Mouse (Mus musculus): ENCODE measurements around the gene Ugt1a6b. TPM values are rescaled to one million over a fixed set of nuclear protein-coding genes. Genes with fewer than 3 reads are reported as not detected.

The Ugt1a6b gene
- polyA plus RNA-seq, 1 experiment from 2014 or later, result 0.17 TPM

- WGBS, result 57% methylated on average over 2 of the region's 2 CpGs
- H3K4me3 ChIP-seq, result no peak overlapping the region
- no peak for ATAC-seq (ENCODE audit: insufficient number of reproducible peaks, insufficient read depth, low FRiP score, low TSS enrichment, low read depth)
- H3K4me1 ChIP-seq, result no peaks in the 10 kb centered on the region
- H3K9ac ChIP-seq, result no peak overlapping the region
- H3K4me2 ChIP-seq, result no peak overlapping the region
- no peaks in the 10 kb centered on the region for H3K36me3 ChIP-seq
- H3K9me3 ChIP-seq, result peaks cover 71% of the 10 kb centered on the region
- H3K27ac ChIP-seq, result no peak overlapping the region
- no peaks in the 10 kb centered on the region for H3K27me3 ChIP-seq
Observed at GRCm38 (mm10) chr1:88227482-88227881, 124.4 kb downstream of the Ugt1a6b start.

DNA sequence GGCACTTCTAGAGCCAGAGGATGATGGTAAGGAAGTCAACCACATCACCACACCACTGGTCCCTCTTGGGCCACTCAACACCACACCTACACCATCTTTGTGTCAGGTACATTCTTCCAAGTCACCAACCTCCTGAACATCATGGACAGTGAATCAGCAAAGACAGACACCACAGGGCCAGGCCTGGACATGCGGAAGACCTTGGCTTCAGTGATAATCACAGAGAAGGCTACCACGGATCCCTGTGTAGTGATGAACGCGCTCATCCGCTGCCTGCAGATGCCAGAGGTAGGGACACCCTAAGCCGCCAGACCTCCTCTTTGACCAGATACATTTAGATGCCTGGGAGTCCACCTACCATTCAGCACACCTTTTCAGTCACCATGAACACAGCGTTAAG, 125.1 kb downstream of the Ugt1a6b start:
- Histone ChIP-seq H3K27ac (no peak overlapping the region), H3K27me3 (no peaks in the 10 kb centered on the region), H3K4me1 (no peaks in the 10 kb centered on the region), H3K4me3 (no peak overlapping the region), H3K9ac (no peak overlapping the region), H3K36me3 (no peaks in the 10 kb centered on the region), H3K4me2 (no peak overlapping the region), H3K9me3 (peaks cover 77% of the 10 kb centered on the region)
- WGBS, result 67% methylated on average over 7 of the region's 7 CpGs
- peak; percentile 1; the same call in 1 of the 2 replicates for ATAC-seq (ENCODE audit: insufficient number of reproducible peaks, insufficient read depth, low FRiP score, low TSS enrichment, low read depth)

DNA sequence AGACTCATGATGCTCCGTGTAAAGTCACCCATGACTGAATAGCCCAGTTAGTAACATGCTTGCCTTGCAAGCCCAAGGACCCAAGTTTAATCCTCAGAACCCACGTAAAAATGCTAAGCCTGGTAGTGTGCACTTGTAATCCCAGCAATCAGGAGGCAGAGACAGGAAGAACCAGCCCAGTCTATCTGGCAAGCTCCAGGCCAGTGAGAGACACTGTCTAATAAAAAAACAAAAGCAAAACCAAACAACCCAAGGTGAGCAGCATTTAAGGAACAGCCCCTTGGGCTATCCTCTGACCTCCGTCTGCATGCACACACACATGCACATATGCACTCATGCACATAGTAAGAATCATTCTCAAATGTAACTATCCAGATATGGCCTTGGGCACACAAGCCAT, 126.5 kb downstream of the Ugt1a6b start:
- H3K4me1 ChIP-seq, result no peaks in the 10 kb centered on the region

GRCm38 (mm10) chr1:88229986-88230385, 126.9 kb downstream of the Ugt1a6b start:
- Histone ChIP-seq H3K9ac (no peak overlapping the region), H3K4me2 (no peak overlapping the region), H3K4me1 (no peaks in the 10 kb centered on the region), H3K27me3 (no peaks in the 10 kb centered on the region), H3K36me3 (no peaks in the 10 kb centered on the region), H3K9me3 (peaks cover 96% of the 10 kb centered on the region), H3K27ac (no peak overlapping the region), H3K4me3 (no peak overlapping the region)
- ATAC-seq (ENCODE audit: insufficient number of reproducible peaks, insufficient read depth, low FRiP score, low TSS enrichment, low read depth), result no peak
- WGBS, result 83% methylated on average over 5 of the region's 5 CpGs

More for the DNA sequence above, 126.5 kb downstream of the Ugt1a6b start:
- WGBS, result 73% methylated on average over 3 of the region's 3 CpGs
- no peak for ATAC-seq (ENCODE audit: insufficient number of reproducible peaks, insufficient read depth, low FRiP score, low TSS enrichment, low read depth)
- peaks cover 91% of the 10 kb centered on the region for H3K9me3 ChIP-seq
- H3K4me2 ChIP-seq, result no peak overlapping the region
- H3K36me3 ChIP-seq, result no peaks in the 10 kb centered on the region
- H3K27me3 ChIP-seq, result no peaks in the 10 kb centered on the region
- no peak overlapping the region for H3K4me3 ChIP-seq
- H3K9ac ChIP-seq, result no peak overlapping the region
- no peak overlapping the region for H3K27ac ChIP-seq

DNA sequence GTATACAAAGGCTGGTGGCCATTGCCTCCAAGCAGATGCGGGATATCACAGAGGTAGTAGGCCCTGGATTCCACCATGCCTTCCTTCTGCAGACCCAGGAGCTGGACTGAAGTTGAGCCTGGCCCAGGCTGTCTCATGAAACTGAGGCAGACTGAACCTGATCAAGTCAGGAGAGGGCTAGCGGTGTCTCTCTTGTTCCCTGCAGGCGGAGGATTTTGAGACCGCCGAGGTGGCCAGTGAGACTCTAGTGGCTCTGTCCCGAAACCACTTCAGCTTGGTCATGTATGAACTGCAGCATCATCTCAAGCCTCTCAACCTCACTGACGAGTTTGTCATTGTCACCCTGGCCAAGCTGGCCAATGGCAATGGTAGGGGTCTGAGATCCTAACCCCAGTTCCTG, 127.4 kb downstream of the Ugt1a6b start:
- 71% methylated on average over 7 of the region's 7 CpGs for WGBS

DNA sequence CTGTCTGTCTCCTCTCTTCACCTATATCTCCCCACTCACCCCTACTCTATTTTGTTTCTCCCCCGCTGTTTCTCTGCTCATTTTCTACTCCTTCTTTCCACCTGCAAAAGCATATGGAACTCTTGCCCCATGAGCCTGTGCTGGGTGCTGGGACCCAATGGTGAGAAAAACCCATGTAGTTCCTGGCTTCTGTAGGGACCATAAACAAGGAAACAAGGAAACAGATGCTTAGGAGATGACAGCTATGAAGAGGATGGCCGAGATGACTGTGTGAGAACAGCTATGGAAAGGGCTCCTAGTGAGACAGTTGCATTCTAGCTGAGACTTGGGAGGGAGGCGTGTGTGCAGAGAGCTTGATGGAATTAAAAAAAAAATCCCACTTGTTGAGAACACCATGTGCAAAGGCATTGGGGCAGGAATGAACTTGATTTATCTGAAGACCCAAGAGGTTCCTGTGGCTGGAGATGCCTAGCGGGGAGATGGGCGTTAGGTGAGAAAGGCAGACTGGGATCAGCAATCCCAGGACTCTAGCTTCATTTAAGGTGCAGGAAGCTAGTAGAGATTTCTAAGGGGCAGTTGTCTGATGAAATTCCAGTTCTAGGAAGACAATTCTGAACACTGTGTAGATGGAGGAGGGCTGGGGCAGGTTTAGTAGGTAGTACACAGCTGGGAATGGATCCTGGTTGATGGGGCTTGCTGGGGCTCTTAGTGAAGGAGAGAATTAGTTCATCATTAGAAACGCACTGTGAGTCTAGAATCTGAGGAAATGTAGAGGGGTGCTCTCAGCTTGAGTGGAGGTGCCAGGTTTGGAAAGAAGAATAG, 128.1 kb downstream of the Ugt1a6b start:
- H3K4me3 ChIP-seq, result no peak overlapping the region
- WGBS, result 72% methylated on average over 6 of the region's 6 CpGs
- ATAC-seq (ENCODE audit: insufficient number of reproducible peaks, insufficient read depth, low FRiP score, low TSS enrichment, low read depth), result no peak
- peaks cover 98% of the 10 kb centered on the region for H3K9me3 ChIP-seq
- no peak overlapping the region for H3K4me2 ChIP-seq
- H3K4me1 ChIP-seq, result no peaks in the 10 kb centered on the region
- no peaks in the 10 kb centered on the region for H3K27me3 ChIP-seq
- no peaks in the 10 kb centered on the region for H3K36me3 ChIP-seq
- H3K9ac ChIP-seq, result no peak overlapping the region
- no peak overlapping the region for H3K27ac ChIP-seq

More for the DNA sequence above, 127.4 kb downstream of the Ugt1a6b start:
- no peak overlapping the region for H3K9ac ChIP-seq
- H3K27ac ChIP-seq, result no peak overlapping the region
- H3K4me2 ChIP-seq, result no peak overlapping the region
- H3K4me1 ChIP-seq, result no peaks in the 10 kb centered on the region
- peaks cover 98% of the 10 kb centered on the region for H3K9me3 ChIP-seq
- no peaks in the 10 kb centered on the region for H3K27me3 ChIP-seq
- H3K4me3 ChIP-seq, result no peak overlapping the region
- ATAC-seq (ENCODE audit: insufficient number of reproducible peaks, insufficient read depth, low FRiP score, low TSS enrichment, low read depth), result no peak
- no peaks in the 10 kb centered on the region for H3K36me3 ChIP-seq

DNA sequence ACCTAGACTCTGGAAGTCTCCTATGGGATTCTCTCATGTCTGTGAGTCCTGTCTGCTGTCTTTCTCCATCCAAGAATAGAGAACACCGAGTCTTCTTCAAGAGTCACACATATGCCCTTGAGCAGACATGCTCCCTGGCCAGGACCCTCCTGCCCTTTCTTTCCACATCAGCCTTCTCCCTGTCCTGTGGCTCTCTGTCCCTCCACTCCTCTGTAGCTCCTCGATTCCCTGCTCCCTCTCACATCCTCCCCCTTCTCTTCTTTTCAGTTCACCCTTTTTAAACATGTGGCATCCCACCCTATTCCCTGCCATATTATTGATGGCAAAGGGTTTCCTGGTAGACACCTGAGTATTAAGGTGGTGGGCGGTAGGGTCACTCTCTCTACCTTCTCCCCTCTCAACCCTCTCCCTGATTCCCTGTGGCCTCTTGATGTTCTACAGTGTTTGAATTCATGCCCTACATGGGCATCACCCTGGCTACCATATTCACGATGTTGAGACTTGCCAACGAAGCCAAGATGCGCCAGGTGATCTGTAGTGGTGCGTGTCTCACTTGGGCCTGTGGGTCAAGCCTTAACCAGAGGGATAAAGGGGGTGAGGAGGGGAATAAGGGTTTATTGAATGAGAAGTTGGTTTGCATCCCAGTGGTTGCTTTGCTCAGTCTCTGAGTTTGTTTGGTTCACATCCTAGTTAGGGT, 128.9 kb downstream of the Ugt1a6b start:
- Histone ChIP-seq H3K4me3 (no peak overlapping the region), H3K4me2 (no peak overlapping the region), H3K9me3 (peaks cover 95% of the 10 kb centered on the region), H3K27me3 (no peaks in the 10 kb centered on the region), H3K27ac (no peak overlapping the region), H3K4me1 (no peaks in the 10 kb centered on the region), H3K36me3 (no peaks in the 10 kb centered on the region), H3K9ac (no peak overlapping the region)
- WGBS, result 68% methylated on average over 7 of the region's 7 CpGs
- ATAC-seq (ENCODE audit: insufficient number of reproducible peaks, insufficient read depth, low FRiP score, low TSS enrichment, low read depth), result no peak

GRCm38 (mm10) chr1:88232664-88233380, 129.8 kb downstream of the Ugt1a6b start:
- H3K4me3 ChIP-seq, result no peak overlapping the region
- H3K9me3 ChIP-seq, result peaks cover 96% of the 10 kb centered on the region
- H3K27ac ChIP-seq, result no peak overlapping the region
- no peak for ATAC-seq (ENCODE audit: insufficient number of reproducible peaks, insufficient read depth, low FRiP score, low TSS enrichment, low read depth)
- 56% methylated on average over 3 of the region's 3 CpGs for WGBS
- no peak overlapping the region for H3K4me2 ChIP-seq
- no peaks in the 10 kb centered on the region for H3K27me3 ChIP-seq
- H3K36me3 ChIP-seq, result no peaks in the 10 kb centered on the region
- H3K4me1 ChIP-seq, result no peaks in the 10 kb centered on the region
- no peak overlapping the region for H3K9ac ChIP-seq

- WGBS, result 67% methylated on average over 14 of the region's 14 CpGs
- ATAC-seq (ENCODE audit: insufficient number of reproducible peaks, insufficient read depth, low FRiP score, low TSS enrichment, low read depth), result no peak
- Histone ChIP-seq H3K27ac (no peak overlapping the region), H3K4me1 (no peaks in the 10 kb centered on the region), H3K27me3 (no peaks in the 10 kb centered on the region), H3K36me3 (no peaks in the 10 kb centered on the region), H3K4me2 (no peak overlapping the region), H3K4me3 (no peak overlapping the region), H3K9ac (no peak overlapping the region), H3K9me3 (peaks cover 95% of the 10 kb centered on the region)
Observed at GRCm38 (mm10) chr1:88233421-88234247, 130.6 kb downstream of the Ugt1a6b start.

DNA sequence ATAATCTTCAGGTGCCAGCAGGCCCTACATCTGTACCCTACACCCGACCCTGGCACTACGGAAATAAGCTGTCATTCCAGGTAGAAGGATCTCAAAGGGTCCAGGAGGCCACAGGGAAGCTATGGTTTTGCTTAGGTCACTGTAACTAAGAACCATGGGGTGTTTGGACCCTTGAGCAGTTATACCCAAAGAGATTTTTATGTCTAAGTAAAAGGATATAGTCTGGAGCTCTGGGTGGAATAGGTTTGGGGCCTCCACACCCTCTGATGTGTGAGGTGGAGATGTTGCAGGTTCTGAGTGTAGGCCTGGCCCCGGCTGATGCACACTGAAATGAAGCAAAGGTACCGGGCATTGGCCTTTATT, 131.2 kb downstream of the Ugt1a6b start:
- Histone ChIP-seq H3K9ac (no peak overlapping the region), H3K4me1 (no peaks in the 10 kb centered on the region), H3K36me3 (no peaks in the 10 kb centered on the region), H3K27me3 (no peaks in the 10 kb centered on the region), H3K4me3 (no peak overlapping the region), H3K4me2 (no peak overlapping the region), H3K27ac (no peak overlapping the region), H3K9me3 (peaks cover 95% of the 10 kb centered on the region)
- 64% methylated on average over 4 of the region's 4 CpGs for WGBS
- ATAC-seq (ENCODE audit: insufficient number of reproducible peaks, insufficient read depth, low FRiP score, low TSS enrichment, low read depth), result no peak

GRCm38 (mm10) chr1:88234646-88235045, 131.6 kb downstream of the Ugt1a6b start:
- WGBS, result 44% methylated on average over 5 of the region's 5 CpGs

More at GRCm38 (mm10) chr1:88234646-88235045, 131.6 kb downstream of the Ugt1a6b start:
- H3K9ac ChIP-seq, result no peak overlapping the region
- H3K4me3 ChIP-seq, result no peak overlapping the region
- no peaks in the 10 kb centered on the region for H3K4me1 ChIP-seq
- peaks cover 95% of the 10 kb centered on the region for H3K9me3 ChIP-seq
- H3K27me3 ChIP-seq, result no peaks in the 10 kb centered on the region
- no peak overlapping the region for H3K27ac ChIP-seq
- no peak for ATAC-seq (ENCODE audit: insufficient number of reproducible peaks, insufficient read depth, low FRiP score, low TSS enrichment, low read depth)
- no peaks in the 10 kb centered on the region for H3K36me3 ChIP-seq
- H3K4me2 ChIP-seq, result no peak overlapping the region

All from embryonic facial prominence, embryonic 13.5 days (tissue).